Mouse (Mus musculus): ENCODE measurements around the gene Rgcc.

GRCm38 (mm10) chr14:79296201-79296600 is 5.2 kb downstream of the Rgcc start:
- TF ChIP-seq POLR2A (IDR thresholded peaks at IDR 0.05; ENCODE audit: extremely low read depth, insufficient read depth, low read length) (no peak), CTCF (IDR thresholded peaks at IDR 0.05; ENCODE audit: extremely low read depth, insufficient read depth, low read length) (no peak)

Measured in cortical plate, adult 2 months (tissue).